Mouse (Mus musculus) stomach, postnatal 0 days (tissue): ENCODE measurements at regions not wholly inside any gene's neighbourhood (a gene's known extent, or its start where the extent isn't known, plus 50 kb on each side); places are given as distances from the start of the nearest gene placed in this dataset.

Experiments used
- CTCF ChIP-seq: IDR thresholded peaks from 2 replicates; pipeline ENCODE4 v1.5.1; 2016; ENCODE audit warnings: antibody characterized with exemption, low read depth, mild to moderate bottlenecking, moderate library complexity
- EP300 ChIP-seq: optimal IDR thresholded peaks from 2 replicates; pipeline ENCODE3; 2016; ENCODE audit warnings: antibody characterized with exemption

DNA sequence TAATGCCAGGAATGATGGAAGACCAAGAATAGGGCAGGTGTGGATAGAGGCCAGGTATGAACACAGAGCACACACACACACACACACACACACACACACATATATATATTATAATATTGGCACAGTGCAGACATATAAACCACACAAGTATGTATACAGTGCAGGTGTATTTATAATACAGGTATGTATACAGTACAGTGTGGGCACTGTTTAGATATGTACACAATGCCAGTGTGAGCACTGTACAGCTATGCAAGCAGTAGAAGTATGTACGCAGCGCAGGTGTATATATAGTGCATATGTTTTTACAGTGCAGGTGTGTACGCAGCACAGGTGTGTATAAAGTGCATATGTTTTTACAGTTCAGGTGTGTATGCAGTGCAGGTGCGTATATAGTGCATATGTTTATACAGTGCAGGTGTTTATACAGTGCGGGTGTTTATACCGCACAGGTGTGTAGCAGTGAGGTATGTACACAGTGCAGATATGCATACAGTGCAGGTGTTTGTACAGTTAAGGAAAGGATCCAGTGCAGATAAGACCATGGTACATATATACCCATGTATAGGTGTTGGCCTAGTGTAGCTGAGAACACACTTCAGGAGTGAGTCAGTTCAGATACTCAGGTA lies 328.2 kb upstream of the Shh start:
- TF ChIP-seq CTCF (no peak), EP300 (no peak)
